Mouse (Mus musculus): Measurements from ENCODE around the gene Mapk1. TPM values are rescaled to one million over a fixed set of nuclear protein-coding genes. Genes with fewer than 3 reads are reported as not detected.

Mapk1 gene
- total RNA-seq, 1 experiment from 2014 or later, result 179 TPM

DNA sequence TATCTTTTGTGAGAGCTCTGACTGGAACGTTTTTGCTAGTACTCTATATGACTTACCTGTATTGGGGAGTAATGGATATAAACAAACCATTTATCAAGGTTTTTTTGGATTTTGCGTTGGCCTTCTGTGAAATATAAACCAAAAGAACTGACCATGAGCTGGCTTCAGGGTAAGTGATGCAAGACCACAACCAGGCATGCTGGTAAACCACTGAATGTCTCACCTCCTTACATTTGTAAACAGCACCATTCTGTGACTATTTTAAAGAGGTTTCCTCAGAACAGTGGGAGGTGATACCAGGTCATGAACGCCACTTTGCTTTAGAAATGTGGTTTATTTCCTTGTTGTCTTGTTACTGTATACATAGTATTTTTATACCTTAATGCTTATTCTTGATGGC is 103.1 kb downstream of the Mapk1 start:
- DNase-seq, result no peak

DNA sequence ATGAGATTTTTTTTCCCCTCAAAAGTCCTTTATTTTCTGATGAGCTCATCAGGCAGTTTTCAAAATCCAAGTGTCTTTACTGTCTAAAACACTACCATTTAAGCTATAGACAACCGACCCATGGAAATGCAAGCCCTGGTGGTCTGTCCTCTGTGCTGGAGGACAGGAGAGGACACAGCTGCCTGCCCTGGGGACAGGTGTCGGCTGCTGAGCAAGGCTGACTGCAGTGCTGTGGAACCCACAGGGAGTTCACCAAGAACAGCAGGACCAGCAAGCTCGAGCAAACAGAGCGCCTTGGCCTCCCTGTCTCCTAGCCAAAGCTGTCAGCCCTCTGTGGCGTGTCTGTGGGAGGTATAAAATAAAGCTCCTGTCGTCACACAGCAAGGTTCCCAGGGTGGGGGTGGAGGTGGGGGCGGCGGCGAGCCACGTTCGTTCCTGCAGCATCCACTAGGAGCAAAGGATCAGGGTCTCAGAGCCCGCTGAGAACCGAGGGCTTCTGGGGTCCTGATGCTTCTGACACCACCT is 103.5 kb downstream of the Mapk1 start:
- DNase-seq, result no peak

DNA sequence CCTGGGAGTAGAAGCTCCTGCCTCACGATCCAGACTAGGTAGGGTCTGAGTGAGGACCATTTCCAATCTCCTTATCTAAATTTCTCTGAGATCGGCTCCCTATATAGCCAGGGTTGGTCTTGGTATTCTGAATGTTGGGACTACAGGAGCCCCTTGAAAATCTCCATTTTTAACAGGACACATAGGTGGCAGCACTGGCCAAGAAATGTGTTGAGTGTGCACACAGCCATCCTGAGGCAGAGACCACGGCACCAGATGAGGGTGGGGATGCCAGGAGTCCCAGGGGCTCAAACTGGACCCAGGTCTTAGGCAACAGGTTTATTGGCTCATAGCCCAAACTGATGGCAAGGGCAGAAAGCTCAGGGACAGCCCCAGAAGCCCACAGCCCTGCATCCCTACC is 105.2 kb downstream of the Mapk1 start:
- DNase-seq, result no peak

DNA sequence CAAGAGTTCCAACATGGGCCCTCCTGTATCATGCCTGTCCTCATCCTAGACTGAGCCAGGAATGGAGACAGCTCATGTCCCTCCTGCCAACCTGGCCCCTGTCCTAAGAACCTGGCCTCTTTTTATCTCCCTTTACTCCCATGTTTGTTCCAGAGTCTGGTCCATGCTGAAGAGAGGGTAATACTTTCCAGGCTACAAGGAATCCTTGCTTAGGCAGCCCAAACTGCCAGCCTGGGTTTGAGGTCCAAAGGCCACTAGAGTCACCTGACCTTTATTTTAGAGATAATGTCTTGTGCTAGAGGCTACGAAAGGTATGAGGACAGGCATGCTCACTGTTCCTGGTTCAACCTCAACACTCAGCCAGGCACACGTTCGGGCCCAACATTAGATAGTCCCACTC is 113.8 kb downstream of the Mapk1 start:
- DNase-seq, result no peak

Other genes starting within 250 kb of the Mapk1 start
- 0.44 and 0.53 TPM in 2 replicates for gene Spag6l, start 153.9 kb upstream of the Mapk1 start, total RNA-seq (2021)
- gene Igll1, start 119.4 kb upstream of the Mapk1 start, total RNA-seq (2021), result 0.41 TPM in 1 of 2 replicates, not detected in the other
- gene Top3b, start 112.6 kb upstream of the Mapk1 start, total RNA-seq (2021), result 57.0 and 72.3 TPM in 2 replicates
- gene Vpreb1, start 112.5 kb upstream of the Mapk1 start, total RNA-seq (2021), result 1.5 TPM in 1 of 2 replicates, not detected in the other
- 37.8 and 39.0 TPM in 2 replicates for gene Ppm1f, start 86.9 kb upstream of the Mapk1 start, total RNA-seq (2021)
- 5.2 and 5.3 TPM in 2 replicates for gene Ypel1, start 86.3 kb downstream of the Mapk1 start, total RNA-seq (2021)
- gene Ppil2, start 127.9 kb downstream of the Mapk1 start, total RNA-seq (2021), result 84.2 and 97.6 TPM in 2 replicates
- 2.4 and 3.5 TPM in 2 replicates for gene 2610318N02Rik, start 141.8 kb downstream of the Mapk1 start, total RNA-seq (2021)
- 21.0 and 23.8 TPM in 2 replicates for gene Sdf2l1, start 149.0 kb downstream of the Mapk1 start, total RNA-seq (2021)
- 3.4 and 4.1 TPM in 2 replicates for gene Ydjc, start 161.2 kb downstream of the Mapk1 start, total RNA-seq (2021)
- 0.45 TPM in 1 of 2 replicates, not detected in the other for gene Ccdc116, start 163.8 kb downstream of the Mapk1 start, total RNA-seq (2021)
- 190 and 193 TPM in 2 replicates for gene Ube2l3, start 219.3 kb downstream of the Mapk1 start, total RNA-seq (2021)
- 0.07 and 0.08 TPM in 2 replicates for gene Rimbp3, start 225.2 kb downstream of the Mapk1 start, total RNA-seq (2021)